Mouse (Mus musculus) gastrocnemius, postnatal 36 days (tissue): ENCODE data around the gene Stk16. TPM values are rescaled to one million over a fixed set of nuclear protein-coding genes. Genes with fewer than 3 reads are reported as not detected.

ENCODE experiments used
- DNase-seq, 2 experiments: peaks; one replicate each; pipeline ENCODE4 v3.0.0; 2022
- intact Hi-C: fragments of 180-260 bp; cut with DNase I; formaldehyde crosslinking; loops from one replicate; pipeline ENCODE4 v1.15.1; 2025
- microRNA-seq, 2 experiments: library from miRNA; unstranded; fragments of <30 nt; microRNA quantifications; one replicate each; pipeline ENCODE4 v1.2.0; 2021
- total RNA-seq, 2 experiments: library from RNA; stranded (reverse); gene quantifications; 2 replicates each; pipeline ENCODE4 v1.2.3; 2021

The Stk16 gene
- total RNA-seq, 2 experiments from 2014 or later = 19.4 to 23.1 TPM

DNA sequence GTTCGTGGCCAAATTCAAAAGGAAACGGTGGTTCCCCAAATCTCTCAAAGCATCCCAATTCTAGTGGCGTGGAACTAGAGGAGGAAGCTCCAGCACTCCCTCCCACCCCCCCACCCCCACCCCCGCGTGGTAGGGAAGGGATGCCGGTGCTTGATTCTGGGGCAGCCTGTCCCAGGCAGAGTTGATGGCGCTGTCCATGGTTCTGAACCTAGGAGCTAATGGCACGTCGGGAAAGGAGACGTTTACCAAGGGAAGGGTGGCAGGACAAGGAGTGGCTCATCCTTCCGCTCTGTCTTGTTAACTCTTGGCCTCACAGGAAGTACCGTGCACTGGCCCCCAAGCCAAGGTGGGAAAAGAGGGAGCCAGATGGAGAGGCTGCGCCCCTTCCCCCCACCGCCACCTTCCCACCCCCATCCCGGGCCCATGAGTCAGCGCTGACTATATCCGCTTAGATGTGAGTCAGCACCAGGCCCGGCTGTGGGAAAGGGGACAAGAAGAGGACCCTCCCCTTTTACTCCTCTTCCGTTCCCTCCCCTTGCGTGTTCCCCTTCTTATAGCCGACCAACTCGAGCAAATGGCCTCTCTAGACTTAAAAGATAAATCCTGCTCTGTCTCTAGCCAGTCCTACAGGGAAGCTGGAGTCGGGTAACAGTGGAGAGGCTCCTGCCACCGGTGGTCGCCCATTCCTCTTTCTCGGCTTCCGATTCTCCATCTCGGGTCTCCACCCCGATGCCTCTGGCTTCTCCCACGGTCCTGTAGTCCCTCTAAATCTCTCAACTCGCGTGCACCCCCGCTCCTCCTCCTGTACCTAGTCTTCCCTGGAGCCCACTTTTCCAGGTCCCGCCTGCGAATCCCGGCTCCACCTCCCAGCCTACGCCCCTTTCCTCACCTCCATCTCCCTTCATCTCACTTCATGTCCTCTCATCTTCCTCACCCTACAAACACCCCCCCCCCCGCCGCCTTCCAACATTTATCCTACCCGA, 52.6 kb downstream of the Stk16 start:
- intact Hi-C loops = loop anchor here (2.0 kb wide), 1 partner anchor 14 kb away; no protein-coding TSS in a partner anchor
- DNase-seq = peak in 1 of 2 experiments; percentile 40

DNA sequence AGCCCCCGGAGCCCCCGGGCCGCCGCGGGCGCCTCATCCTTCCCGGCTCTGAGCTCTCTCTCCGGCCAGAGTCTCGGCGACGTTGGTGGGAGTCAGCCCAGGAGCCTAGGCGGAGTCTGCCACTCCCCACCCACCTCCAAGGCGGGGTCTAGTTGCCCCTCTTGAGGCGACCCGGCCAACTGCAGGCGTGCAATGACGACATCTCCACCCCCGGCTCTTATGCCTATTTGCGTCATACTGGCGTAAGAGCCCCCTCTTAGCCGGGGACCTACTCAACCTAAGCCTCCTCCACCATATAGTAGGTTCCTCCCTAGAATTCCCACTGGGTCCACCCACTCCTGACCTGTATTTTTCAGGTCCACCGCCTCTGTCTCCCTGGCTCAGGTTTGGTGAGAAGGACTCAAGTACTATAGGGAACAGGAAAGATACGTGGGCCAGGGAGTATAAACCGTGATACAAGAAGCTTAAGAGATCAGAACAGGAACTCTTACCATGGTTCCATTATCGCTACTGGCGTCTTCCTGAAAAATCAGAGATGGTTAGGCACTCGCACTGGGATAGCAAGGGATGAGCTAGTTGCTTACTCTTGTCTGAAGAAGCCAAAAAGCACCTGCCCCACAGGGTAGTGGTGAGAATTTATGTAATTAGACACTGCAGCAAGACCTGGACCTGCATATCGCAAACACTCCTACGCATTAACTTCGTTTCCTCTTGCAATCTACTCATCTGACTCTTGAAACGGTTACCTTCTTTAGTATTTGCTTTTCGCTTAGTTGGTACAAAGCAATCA, 53.6 kb downstream of the Stk16 start, which contains the start of gene Ptprn:
TSS of gene Ptprn (minus strand) at position 412 of the 790 bp plus-strand sequence.
- intact Hi-C loops = no loop called here
- DNase-seq = no peak

Small RNA genes within 50 kb of the gene (microRNA-seq; reads per million reads assigned to microRNA genes)
- gene Gm27943 = 0 reads per million in 2 experiments

Other genes with a start within 250 kb of the Stk16 start
- gene Nhej1, start 85.6 kb upstream of the Stk16 start, total RNA-seq = 1 to 10 TPM; 5.3 to 5.4 TPM
- not detected for gene Slc23a3, start 76.9 kb upstream of the Stk16 start, total RNA-seq
- gene Cnppd1, start 68.1 kb upstream of the Stk16 start, total RNA-seq = 10 to 100 TPM; 12.4 to 12.7 TPM
- gene Retreg2, start 68.1 kb upstream of the Stk16 start, total RNA-seq = 1 to 10 TPM; 6.5 to 8.0 TPM
- 10 to 100 TPM; 16.3 to 16.7 TPM for gene Zfand2b, start 42.2 kb upstream of the Stk16 start, total RNA-seq
- gene Abcb6, start 30.4 kb upstream of the Stk16 start, total RNA-seq = 10 to 100 TPM; 21.4 to 21.6 TPM
- 1 to 10 TPM; 3.8 to 4.7 TPM for gene Ankzf1, start 18.7 kb upstream of the Stk16 start, total RNA-seq
- gene Atg9a, start 18.6 kb upstream of the Stk16 start, total RNA-seq = 100 to 1,000 TPM in 1 of 2 experiments, 10 to 100 TPM in 1; 96.6 to 103 TPM
- gene Glb1l, start within 50 bp of the Stk16 start, total RNA-seq = 1 to 10 TPM; 2.3 to 3.0 TPM
- gene Tuba4a, start 9.0 kb downstream of the Stk16 start, total RNA-seq = 100 to 1,000 TPM; 921 to 954 TPM
- not detected for gene A630095N17Rik, start 21.3 kb downstream of the Stk16 start, total RNA-seq
- gene Dnajb2, start 25.6 kb downstream of the Stk16 start, total RNA-seq = 10 to 100 TPM; 63.1 to 67.1 TPM
- gene Ptprn, start 53.7 kb downstream of the Stk16 start, total RNA-seq = under 1 TPM in 1 of 2 experiments, not detected in 1; 0.10 TPM
- not detected for gene Resp18, start 67.6 kb downstream of the Stk16 start, total RNA-seq
- 10 to 100 TPM; 46.4 to 48.3 TPM for gene Dnpep, start 107.2 kb downstream of the Stk16 start, total RNA-seq
- 1,000 to 10,000 TPM; 1,843 to 1,948 TPM for gene Des, start 149.5 kb downstream of the Stk16 start, total RNA-seq
- gene Speg, start 164.5 kb downstream of the Stk16 start, total RNA-seq = 100 to 1,000 TPM; 229 to 230 TPM
- 10 to 100 TPM; 35.4 to 35.5 TPM for gene Gmppa, start 225.1 kb downstream of the Stk16 start, total RNA-seq
- not detected for gene Asic4, start 239.6 kb downstream of the Stk16 start, total RNA-seq